Mouse (Mus musculus) E14TG2a.4 (cell line): ENCODE results near the gene Dyrk1a.
A peak's percentile ranks its signal among the peaks of the same experiment; 100 is the strongest.

Experiments used
- H3K27me3 ChIP-seq: 2 replicates; pipeline ENCODE4 v1.6.1; 2014; ENCODE audit warnings: low read length, control low read depth; ENCODE audit not compliant: insufficient read depth
- H3K36me3 ChIP-seq: 2 replicates; pipeline ENCODE4 v1.6.1; 2014; ENCODE audit warnings: low read length, control low read depth; ENCODE audit not compliant: insufficient read depth
- H3K4me1 ChIP-seq: replicated peaks from 2 replicates; pipeline ENCODE4 v1.6.1; 2014; ENCODE audit warnings: low read depth, low read length, control low read depth
- H3K4me3 ChIP-seq: replicated peaks from 2 replicates; pipeline ENCODE4 v1.5.1; 2014; ENCODE audit warnings: mild to moderate bottlenecking, low read length
- H3K9me3 ChIP-seq: 2 replicates; pipeline ENCODE4 v1.6.1; 2014; ENCODE audit warnings: low read length, control low read depth
- CTCF ChIP-seq: conservative IDR thresholded peaks from 2 replicates; pipeline ENCODE4 v1.5.1; 2014; ENCODE audit warnings: low read length
- NANOG ChIP-seq: IDR thresholded peaks from 2 replicates; pipeline ENCODE4 v1.6.1; 2014; ENCODE audit warnings: borderline replicate concordance, low read length, mixed read lengths
- POU5F1 ChIP-seq: IDR thresholded peaks from 2 replicates; pipeline ENCODE4 v1.6.1; 2014; ENCODE audit warnings: low read length, borderline replicate concordance

Dyrk1a gene

GRCm38 (mm10) chr16:94549813-94550212 lies 20.0 kb upstream of the Dyrk1a start:
- TF ChIP-seq POU5F1 (no peak), CTCF (no peak), NANOG (no peak)
- H3K36me3 ChIP-seq: peaks cover 6% of the 10 kb centered on the region; the same call in 1 of the 2 replicates
- H3K4me1 ChIP-seq: peaks cover 48% of the 10 kb centered on the region
- no peaks in the 10 kb centered on the region for H3K27me3 ChIP-seq
- peaks cover 10% of the 10 kb centered on the region for H3K9me3 ChIP-seq
- peak overlapping the region; percentile 62 for H3K4me3 ChIP-seq

GRCm38 (mm10) chr16:94551934-94552333 lies 17.9 kb upstream of the Dyrk1a start:
- TF ChIP-seq CTCF: no peak
- no peak for TF ChIP-seq NANOG
- Histone ChIP-seq H3K27me3 (no peaks in the 10 kb centered on the region), H3K36me3 (peaks cover 6% of the 10 kb centered on the region; the same call in 1 of the 2 replicates), H3K4me3 (peak overlapping the region; percentile 64), H3K9me3 (peaks cover 10% of the 10 kb centered on the region), H3K4me1 (peaks cover 44% of the 10 kb centered on the region)

- H3K36me3 ChIP-seq: peaks cover 6% of the 10 kb centered on the region; the same call in 1 of the 2 replicates
- peaks cover 10% of the 10 kb centered on the region for H3K9me3 ChIP-seq
- peaks cover 43% of the 10 kb centered on the region for H3K4me1 ChIP-seq
- H3K4me3 ChIP-seq: no peak overlapping the region
- TF ChIP-seq POU5F1 (no peak), NANOG (no peak), CTCF (no peak)
- H3K27me3 ChIP-seq: no peaks in the 10 kb centered on the region
Measured at GRCm38 (mm10) chr16:94555346-94555745, 14.5 kb upstream of the Dyrk1a start.

GRCm38 (mm10) chr16:94556228-94556627 lies 13.6 kb upstream of the Dyrk1a start:
- peaks cover 6% of the 10 kb centered on the region; the same call in 1 of the 2 replicates for H3K36me3 ChIP-seq
- TF ChIP-seq POU5F1 (no peak), NANOG (no peak), CTCF (no peak)
- peaks cover 38% of the 10 kb centered on the region for H3K4me1 ChIP-seq
- no peak overlapping the region for H3K4me3 ChIP-seq
- no peaks in the 10 kb centered on the region for H3K27me3 ChIP-seq
- H3K9me3 ChIP-seq: peaks cover 10% of the 10 kb centered on the region

- no peaks in the 10 kb centered on the region for H3K9me3 ChIP-seq
- TF ChIP-seq NANOG (no peak), POU5F1 (no peak), CTCF (no peak)
Measured at GRCm38 (mm10) chr16:94559282-94559681, 10.5 kb upstream of the Dyrk1a start.

GRCm38 (mm10) chr16:94559782-94560181 lies 10.0 kb upstream of the Dyrk1a start:
- Histone ChIP-seq H3K36me3 (no peaks in the 10 kb centered on the region), H3K4me1 (peaks cover 23% of the 10 kb centered on the region), H3K4me3 (no peak overlapping the region), H3K9me3 (no peaks in the 10 kb centered on the region), H3K27me3 (peaks cover 13% of the 10 kb centered on the region)
- TF ChIP-seq NANOG (no peak), POU5F1 (no peak), CTCF (no peak)

More at GRCm38 (mm10) chr16:94559282-94559681, 10.5 kb upstream of the Dyrk1a start:
- Histone ChIP-seq H3K36me3 (no peaks in the 10 kb centered on the region), H3K4me3 (no peak overlapping the region), H3K4me1 (peaks cover 23% of the 10 kb centered on the region), H3K27me3 (peaks cover 8% of the 10 kb centered on the region; the same call in 1 of the 2 replicates)

- Histone ChIP-seq H3K9me3 (no peaks in the 10 kb centered on the region), H3K4me1 (peaks cover 21% of the 10 kb centered on the region), H3K36me3 (no peaks in the 10 kb centered on the region), H3K27me3 (peaks cover 13% of the 10 kb centered on the region), H3K4me3 (no peak overlapping the region)
- TF ChIP-seq NANOG (no peak), POU5F1 (no peak), CTCF (no peak)
Measured at GRCm38 (mm10) chr16:94560618-94561017, 9.2 kb upstream of the Dyrk1a start.

- no peaks in the 10 kb centered on the region for H3K9me3 ChIP-seq
- TF ChIP-seq POU5F1: no peak
- no peak for TF ChIP-seq CTCF
- TF ChIP-seq NANOG: no peak
Measured at GRCm38 (mm10) chr16:94566124-94566523, 3.7 kb upstream of the Dyrk1a start.

More at GRCm38 (mm10) chr16:94566124-94566523, 3.7 kb upstream of the Dyrk1a start:
- H3K36me3 ChIP-seq: no peaks in the 10 kb centered on the region
- H3K27me3 ChIP-seq: peaks cover 13% of the 10 kb centered on the region
- peaks cover 13% of the 10 kb centered on the region for H3K4me1 ChIP-seq
- H3K4me3 ChIP-seq: no peak overlapping the region
